Mouse (Mus musculus): ENCODE data around the gene Msh3. TPM values are rescaled to one million over a fixed set of nuclear protein-coding genes. Genes with fewer than 3 reads are reported as not detected.
"Not testable (repeated sequence)": the region's sequence is repeated elsewhere in the genome, so short reads cannot be mapped to it uniquely, and the experiment has no call there.

The Msh3 gene
- polyA plus RNA-seq (2016; fragmentation: Nextera tagmentation; extraction: Ambion mirVana): 36.1 and 37.5 TPM in 2 replicates

- under 1% methylated on average over 76 of the region's 76 CpGs for WGBS
- Histone ChIP-seq H3K27me3 (ENCODE audit: poor library complexity, severe bottlenecking) (no peaks in the 10 kb centered on the region), H3K27ac (peak within 1 kb of the TSS; percentile 95), H3K4me1 (peaks cover 34% of the 10 kb centered on the region), H3K36me3 (replicated peaks) (peaks cover 60% of the 10 kb centered on the region), H3K9me3 (no peaks in the 10 kb centered on the region), H3K4me3 (peak within 1 kb of the TSS; percentile 83)
- peak; percentile 99 for DNase-seq (ENCODE audit: extremely low spot score, low spot score)
Measured at GRCm38 (mm10) chr13:92354456-92355271, at the start of gene Msh3, which contains the start of gene Dhfr. TSS of gene Msh3 (minus strand) at chr13:92355003. TSS of gene Dhfr (plus strand) at chr13:92354726.

DNA sequence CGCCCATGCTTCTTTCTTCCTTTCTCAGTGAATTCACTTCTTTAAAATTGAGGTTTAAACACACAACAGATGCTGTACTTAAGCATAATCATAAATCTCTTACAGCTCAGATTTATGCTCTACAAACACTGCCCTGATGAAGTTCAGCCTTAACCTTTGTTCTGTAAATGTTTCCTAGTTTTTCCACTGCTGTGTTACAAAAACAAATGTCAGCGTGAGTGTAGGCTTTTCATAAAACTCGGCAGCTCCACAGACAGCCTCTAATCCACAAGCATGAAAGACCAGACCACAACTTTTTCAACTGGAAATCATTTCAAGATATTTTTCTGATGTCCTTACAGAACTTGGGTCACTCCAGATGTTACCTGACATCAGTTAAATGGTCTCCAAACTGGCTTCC is 48.7 kb upstream of the Msh3 start:
- no peak for DNase-seq (ENCODE audit: extremely low spot score, low spot score)
- Histone ChIP-seq H3K27ac (no peak overlapping the region), H3K36me3 (replicated peaks) (no peaks in the 10 kb centered on the region), H3K4me1 (no peaks in the 10 kb centered on the region), H3K9me3 (no peaks in the 10 kb centered on the region), H3K27me3 (ENCODE audit: poor library complexity, severe bottlenecking) (no peaks in the 10 kb centered on the region), H3K4me3 (no peak overlapping the region)
- 84% methylated on average over 3 of the region's 3 CpGs for WGBS

- WGBS: 66% methylated on average over 2 of the region's 2 CpGs
Measured at GRCm38 (mm10) chr13:92402063-92402462, 47.3 kb upstream of the Msh3 start.

DNA sequence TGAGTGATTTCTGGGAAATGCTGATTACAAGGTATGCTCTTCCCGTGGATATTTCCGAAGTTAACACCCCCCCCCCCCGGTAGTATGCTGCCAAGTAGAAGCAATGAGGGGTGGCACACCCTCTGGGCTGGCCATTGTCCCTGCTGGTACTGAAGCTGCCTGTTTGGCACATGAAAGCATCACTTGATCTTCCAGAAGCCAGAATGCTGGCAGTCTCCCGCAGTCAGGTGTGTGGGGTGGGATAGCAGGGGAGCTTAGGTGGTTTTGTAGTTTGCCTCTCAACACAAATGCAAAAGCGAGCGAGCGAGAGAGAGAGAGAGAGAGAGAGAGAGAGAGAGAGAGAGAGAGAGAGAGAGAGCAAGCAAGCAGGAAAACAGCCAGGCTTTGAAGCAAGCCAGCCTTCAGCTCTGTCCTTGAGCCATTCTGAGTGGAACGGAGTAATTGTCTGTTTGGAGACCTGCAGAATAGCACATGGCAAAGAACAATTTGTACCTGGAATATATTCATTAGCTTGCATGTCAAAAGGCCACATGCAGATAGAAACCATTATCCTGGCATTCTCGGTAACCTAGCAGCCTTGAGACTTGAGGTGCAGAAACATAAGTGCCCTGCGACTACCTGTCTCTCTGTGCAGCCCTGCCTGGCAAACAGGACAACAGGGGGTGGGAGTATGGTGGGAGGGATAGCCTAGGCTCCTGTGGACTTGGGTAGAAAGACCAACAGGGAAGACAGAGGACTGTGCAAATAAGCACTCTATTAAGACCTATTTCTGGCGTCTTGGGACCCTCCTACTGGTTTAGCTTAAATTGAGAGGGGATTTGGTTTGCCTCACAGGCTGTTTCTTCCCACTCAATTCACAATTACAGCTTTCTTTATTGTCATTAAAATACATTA is 43.9 kb upstream of the Msh3 start:
- Histone ChIP-seq H3K9me3 (no peaks in the 10 kb centered on the region), H3K27ac (no peak overlapping the region), H3K36me3 (replicated peaks) (no peaks in the 10 kb centered on the region), H3K4me1 (no peaks in the 10 kb centered on the region), H3K27me3 (ENCODE audit: poor library complexity, severe bottlenecking) (no peaks in the 10 kb centered on the region), H3K4me3 (no peak overlapping the region)
- 77% methylated on average over 11 of the region's 11 CpGs for WGBS
- DNase-seq (ENCODE audit: extremely low spot score, low spot score): no peak

More at GRCm38 (mm10) chr13:92402063-92402462, 47.3 kb upstream of the Msh3 start:
- Histone ChIP-seq H3K36me3 (replicated peaks) (no peaks in the 10 kb centered on the region), H3K27ac (no peak overlapping the region), H3K27me3 (ENCODE audit: poor library complexity, severe bottlenecking) (no peaks in the 10 kb centered on the region), H3K9me3 (no peaks in the 10 kb centered on the region), H3K4me1 (no peaks in the 10 kb centered on the region), H3K4me3 (no peak overlapping the region)
- no peak for DNase-seq (ENCODE audit: extremely low spot score, low spot score)

DNA sequence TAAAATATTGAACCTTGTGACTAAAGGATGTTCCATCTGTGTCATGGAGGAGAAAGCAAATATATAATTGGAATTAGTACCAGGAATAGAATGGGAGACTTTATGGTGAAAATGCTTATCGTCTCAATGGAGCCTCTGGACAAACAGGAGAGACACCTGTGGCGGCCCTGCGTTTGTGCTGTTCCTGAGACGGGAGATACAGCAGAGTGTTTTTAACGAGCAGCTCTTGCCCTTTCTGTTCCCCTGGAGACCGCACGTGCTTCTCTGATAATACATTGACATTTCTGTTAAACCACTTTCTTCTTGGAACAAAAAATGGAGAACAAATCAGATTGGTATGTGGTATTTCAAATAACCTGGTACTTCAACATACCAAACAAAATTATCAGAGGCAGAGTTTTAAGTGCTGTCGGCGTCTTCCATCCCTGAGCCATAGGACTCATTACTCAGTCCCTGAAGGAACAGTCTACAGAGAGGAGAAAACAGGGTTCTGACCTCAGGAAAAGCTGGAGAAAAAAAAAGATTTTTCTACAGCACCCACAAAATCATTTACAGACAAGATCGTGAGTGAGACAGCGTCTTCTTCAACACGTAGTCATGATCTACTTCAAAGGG is 38.4 kb upstream of the Msh3 start:
- H3K4me1 ChIP-seq: no peaks in the 10 kb centered on the region
- no peak for DNase-seq (ENCODE audit: extremely low spot score, low spot score)
- H3K27me3 ChIP-seq (ENCODE audit: poor library complexity, severe bottlenecking): no peaks in the 10 kb centered on the region
- H3K36me3 ChIP-seq (replicated peaks): no peaks in the 10 kb centered on the region
- no peak overlapping the region for H3K27ac ChIP-seq
- WGBS: 89% methylated on average over 12 of the region's 12 CpGs
- no peak overlapping the region for H3K4me3 ChIP-seq
- H3K9me3 ChIP-seq: no peaks in the 10 kb centered on the region

DNA sequence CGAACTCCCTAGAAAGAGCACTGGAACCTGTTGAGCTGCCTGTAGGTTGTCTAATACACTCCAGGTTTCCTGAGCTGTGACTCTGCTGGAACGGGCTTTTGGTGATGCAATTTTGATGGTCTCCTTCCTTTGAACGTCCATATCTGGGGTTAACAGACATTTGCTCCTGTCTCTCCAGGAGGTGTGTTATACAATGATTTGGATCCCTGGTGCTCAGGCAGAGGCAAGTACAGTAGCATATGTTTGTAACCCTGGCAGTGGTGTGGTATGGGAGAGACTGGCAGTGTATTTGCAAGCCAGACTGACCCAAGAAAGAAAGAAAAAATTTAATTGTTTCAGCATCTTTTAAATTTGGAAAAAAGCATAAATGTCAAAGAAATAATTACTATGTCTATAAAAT is 32.6 kb upstream of the Msh3 start:
- Histone ChIP-seq H3K36me3 (replicated peaks) (peaks cover 48% of the 10 kb centered on the region), H3K27me3 (ENCODE audit: poor library complexity, severe bottlenecking) (no peaks in the 10 kb centered on the region), H3K4me3 (no peak overlapping the region), H3K9me3 (no peaks in the 10 kb centered on the region), H3K4me1 (no peaks in the 10 kb centered on the region), H3K27ac (no peak overlapping the region)
- WGBS: 91% methylated on average over 3 of the region's 3 CpGs
- DNase-seq (ENCODE audit: extremely low spot score, low spot score): no peak

- not testable (repeated sequence) for H3K4me1 ChIP-seq; H3K27ac ChIP-seq; DNase-seq (ENCODE audit: extremely low spot score, low spot score); H3K4me3 ChIP-seq; H3K9me3 ChIP-seq; H3K27me3 ChIP-seq (ENCODE audit: poor library complexity, severe bottlenecking)
- WGBS: 96% methylated on average over 6 of the region's 6 CpGs
- H3K36me3 ChIP-seq (replicated peaks): peaks cover 95% of the 10 kb centered on the region
Measured at GRCm38 (mm10) chr13:92371466-92371865, 16.7 kb upstream of the Msh3 start.

- Histone ChIP-seq H3K36me3 (replicated peaks) (peaks cover 95% of the 10 kb centered on the region), H3K9me3 (peaks cover 4% of the 10 kb centered on the region; the same call in 1 of the 2 replicates), H3K27me3 (ENCODE audit: poor library complexity, severe bottlenecking) (no peaks in the 10 kb centered on the region), H3K4me1 (no peaks in the 10 kb centered on the region), H3K4me3 (no peak overlapping the region), H3K27ac (no peak overlapping the region)
- DNase-seq (ENCODE audit: extremely low spot score, low spot score): no peak
- 92% methylated on average over 3 of the region's 3 CpGs for WGBS
Measured at GRCm38 (mm10) chr13:92370811-92371210, 16.0 kb upstream of the Msh3 start.

DNA sequence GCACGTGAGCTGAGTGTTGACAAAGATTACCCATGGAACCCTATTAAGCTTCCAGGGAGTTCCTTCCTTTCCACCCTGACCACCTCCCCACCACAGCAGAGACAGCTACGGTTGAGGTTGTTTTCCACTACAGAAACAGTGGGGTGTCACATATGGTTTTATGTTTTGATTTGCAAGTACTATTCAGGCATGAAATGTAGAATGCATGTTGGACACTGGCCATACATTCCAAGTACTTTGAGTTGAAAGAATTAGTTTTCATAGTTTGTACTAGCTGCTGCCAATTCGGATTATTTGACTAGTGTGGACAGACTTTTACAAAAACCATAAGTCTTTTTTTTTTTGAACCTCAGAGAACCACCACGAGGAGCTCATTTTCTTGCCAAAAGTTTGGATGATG is 10.5 kb upstream of the Msh3 start:
- no peak for DNase-seq (ENCODE audit: extremely low spot score, low spot score)
- Histone ChIP-seq H3K4me1 (no peaks in the 10 kb centered on the region), H3K9me3 (peaks cover 4% of the 10 kb centered on the region; the same call in 1 of the 2 replicates), H3K27ac (no peak overlapping the region), H3K27me3 (ENCODE audit: poor library complexity, severe bottlenecking) (no peaks in the 10 kb centered on the region), H3K4me3 (no peak overlapping the region), H3K36me3 (replicated peaks) (peaks cover 98% of the 10 kb centered on the region)
- 90% methylated on average over 4 of the region's 4 CpGs for WGBS

DNA sequence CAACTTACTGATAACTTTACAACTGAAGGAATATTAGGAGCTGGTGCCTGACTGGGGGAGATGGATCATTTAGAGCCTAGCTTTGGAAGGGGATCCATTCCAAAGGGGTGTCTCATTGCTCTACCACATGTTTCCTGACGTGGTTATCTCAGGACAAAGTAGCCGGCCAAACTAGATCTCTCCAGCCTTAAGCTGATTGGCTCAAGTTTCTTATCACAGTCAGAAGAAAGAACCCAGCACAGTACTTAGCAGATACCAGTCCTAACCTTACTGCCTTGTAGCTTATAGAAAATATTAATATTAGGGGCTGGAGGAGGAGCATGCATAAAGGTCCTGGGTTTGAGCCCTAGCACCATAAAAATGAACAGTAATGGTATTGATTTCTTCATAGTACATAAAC is 6.8 kb upstream of the Msh3 start:
- Histone ChIP-seq H3K27me3 (ENCODE audit: poor library complexity, severe bottlenecking) (no peaks in the 10 kb centered on the region), H3K4me1 (peaks cover 8% of the 10 kb centered on the region), H3K36me3 (replicated peaks) (peaks cover 97% of the 10 kb centered on the region), H3K27ac (no peak overlapping the region), H3K4me3 (no peak overlapping the region), H3K9me3 (no peaks in the 10 kb centered on the region)
- 93% methylated on average over 2 of the region's 2 CpGs for WGBS
- DNase-seq (ENCODE audit: extremely low spot score, low spot score): no peak

- 73% methylated on average over 2 of the region's 2 CpGs for WGBS
- Histone ChIP-seq H3K9me3 (no peaks in the 10 kb centered on the region), H3K4me1 (peaks cover 34% of the 10 kb centered on the region), H3K4me3 (no peak overlapping the region), H3K36me3 (replicated peaks) (peaks cover 66% of the 10 kb centered on the region), H3K27ac (no peak overlapping the region), H3K27me3 (ENCODE audit: poor library complexity, severe bottlenecking) (no peaks in the 10 kb centered on the region)
- no peak for DNase-seq (ENCODE audit: extremely low spot score, low spot score)
Measured at GRCm38 (mm10) chr13:92357644-92358043, 2.8 kb upstream of the Msh3 start.

DNA sequence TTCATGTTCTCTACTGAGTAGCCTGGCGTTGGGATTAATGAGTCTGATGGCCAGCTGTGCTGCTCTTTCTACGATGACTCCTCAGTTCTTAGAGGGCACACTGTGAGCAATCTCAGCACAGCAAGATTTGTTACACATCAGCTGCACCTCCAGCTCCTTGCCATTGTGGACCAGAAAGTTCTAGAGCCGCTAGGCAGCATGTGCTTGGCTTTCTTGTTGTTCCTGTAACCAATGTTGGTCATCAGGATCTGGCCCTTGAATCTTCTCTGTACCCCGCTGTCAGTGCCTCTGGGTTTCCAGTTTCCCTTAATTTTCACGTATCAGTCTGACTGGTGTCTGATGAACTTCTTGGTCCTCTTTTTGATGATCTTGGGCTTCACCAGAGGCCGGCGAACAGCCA is 1.6 kb upstream of the Msh3 start:
- 80% methylated on average over 7 of the region's 7 CpGs for WGBS
- Histone ChIP-seq H3K9me3 (no peaks in the 10 kb centered on the region), H3K4me3 (peak overlapping the region; percentile 83), H3K27me3 (ENCODE audit: poor library complexity, severe bottlenecking) (no peaks in the 10 kb centered on the region), H3K27ac (no peak overlapping the region), H3K36me3 (replicated peaks) (peaks cover 63% of the 10 kb centered on the region), H3K4me1 (peaks cover 34% of the 10 kb centered on the region)
- no peak for DNase-seq (ENCODE audit: extremely low spot score, low spot score)

Data from forebrain, embryonic 10.5 days (tissue).